Comparison of ENCODE assay signal across 25 mouse cellular contexts in genomic region chr10:96168998-96169397, GRCm38 (mm10). TPM values are rescaled to one million over a fixed set of nuclear protein-coding genes. Genes with fewer than 3 reads are reported as not detected.
DNase-seq lines count a peak whose midpoint lies in the region; ATAC-seq and TF ChIP-seq lines count a peak whose summit lies in the region.
"Had no signal": no experiment of that assay in that cellular context is flagged by ENCODE, and none has a peak within 500 bp of the region (broad histone marks: within the 10 kb centered on the region; RNA-seq: fewer than 3 reads in every experiment).

No protein-coding gene starts in this region.

- H3K9ac ChIP-seq in midbrain, embryonic 11.5 days (ENCODE audit: low read length): no peak overlapping the region
- no peak overlapping the region for H3K9ac ChIP-seq in midbrain, postnatal 0 days (replicated peaks; ENCODE audit: low read length, poor library complexity, severe bottlenecking)

- no peak overlapping the region for H3K4me2 ChIP-seq in midbrain, embryonic 11.5 days
- no peak overlapping the region for H3K4me2 ChIP-seq in midbrain, postnatal 0 days (ENCODE audit: low read depth, low read length, poor library complexity, severe bottlenecking)

- no peaks in the 10 kb centered on the region for H3K36me3 ChIP-seq in heart, embryonic 10.5 days
- H3K36me3 ChIP-seq in midbrain, embryonic 11.5 days (ENCODE audit: control insufficient read depth, insufficient read depth, low read length): no peaks in the 10 kb centered on the region
- H3K36me3 ChIP-seq in midbrain, postnatal 0 days (ENCODE audit: insufficient read depth, low read length): no peaks in the 10 kb centered on the region
- H3K36me3 ChIP-seq: G1E had no signal

- no peak for TF ChIP-seq CTCF in midbrain, postnatal 0 days (IDR thresholded peaks at IDR 0.05)

- H3K27me3 ChIP-seq in heart, embryonic 10.5 days (ENCODE audit: insufficient read depth, poor library complexity, severe bottlenecking): no peaks in the 10 kb centered on the region
- H3K27me3 ChIP-seq in midbrain, embryonic 11.5 days (ENCODE audit: control insufficient read depth, insufficient read depth, low read length): no peaks in the 10 kb centered on the region
- H3K27me3 ChIP-seq in midbrain, postnatal 0 days (ENCODE audit: insufficient read depth, low read length): no peaks in the 10 kb centered on the region
- H3K27me3 ChIP-seq: CH12.LX had no signal

- no peaks in the 10 kb centered on the region for H3K4me1 ChIP-seq in heart, embryonic 10.5 days
- no peaks in the 10 kb centered on the region for H3K4me1 ChIP-seq in midbrain, embryonic 11.5 days (ENCODE audit: control insufficient read depth, insufficient read depth, low read length)
- no peaks in the 10 kb centered on the region for H3K4me1 ChIP-seq in midbrain, postnatal 0 days (ENCODE audit: insufficient read depth, low read length)

- H3K9me3 ChIP-seq in heart, embryonic 10.5 days: no peaks in the 10 kb centered on the region
- H3K9me3 ChIP-seq in midbrain, embryonic 11.5 days (ENCODE audit: control insufficient read depth, low read length): no peaks in the 10 kb centered on the region
- H3K9me3 ChIP-seq in midbrain, postnatal 0 days (ENCODE audit: low read length): no peaks in the 10 kb centered on the region

- peak; percentile 54 for DNase-seq in heart, adult 11 months
- DNase-seq in heart, embryonic 10.5 days (ENCODE audit: low spot score): no peak
- peak; percentile 51 for DNase-seq in midbrain, embryonic 11.5 days (ENCODE audit: low spot score, missing footprints)
- no peak for DNase-seq in midbrain, postnatal 0 days (ENCODE audit: low spot score)
- DNase-seq: adrenal gland, adult 2 months; adrenal gland, adult 8-10 months; adrenal gland, postnatal 10 days; adrenal gland, postnatal 14 days; adrenal gland, postnatal 25 days; adrenal gland, postnatal 36 days; B cell, adult 2 months; cerebellum, adult 11 months; cerebellum, adult 11-12 months; cerebellum, adult 18-20 months had no signal

- 71% methylated on average over 4 of the region's 4 CpGs for WGBS in heart, embryonic 10.5 days
- WGBS in midbrain, embryonic 11.5 days: 89% methylated on average over 4 of the region's 4 CpGs
- WGBS in midbrain, postnatal 0 days: 90% methylated on average over 4 of the region's 4 CpGs

- H3K27ac ChIP-seq in heart, embryonic 10.5 days: no peak overlapping the region
- H3K27ac ChIP-seq in midbrain, embryonic 11.5 days (ENCODE audit: low read depth, low read length): no peak overlapping the region
- no peak overlapping the region for H3K27ac ChIP-seq in midbrain, postnatal 0 days (ENCODE audit: low read depth, low read length)

- H3K4me3 ChIP-seq in heart, embryonic 10.5 days: no peak overlapping the region
- no peak overlapping the region for H3K4me3 ChIP-seq in midbrain, embryonic 11.5 days (ENCODE audit: low read depth, low read length)
- no peak overlapping the region for H3K4me3 ChIP-seq in midbrain, postnatal 0 days (ENCODE audit: low read depth, low read length)

- ATAC-seq in midbrain, embryonic 11.5 days (ENCODE audit: low FRiP score): no peak
- no peak for ATAC-seq in midbrain, postnatal 0 days (ENCODE audit: low FRiP score)
- ATAC-seq: activated CD4-positive, CD25-positive, alpha-beta regulatory T cell, adult 4 months; CD4-positive, CD25-positive, alpha-beta regulatory T cell, adult 4 months; Patski had no signal

RNA-seq across cellular contexts. Expression of gene Gm5426, which starts 32.6 kb away (rescaled TPM):
- polyA plus RNA-seq in heart, embryonic 10.5 days (2016; fragmentation: Nextera tagmentation; extraction: Ambion mirVana): not detected in 2 replicates
- not detected in 2 replicates for polyA plus RNA-seq in midbrain, embryonic 11.5 days (2014; fragmentation: Nextera tagmentation; extraction: Ambion mirVana)
- not detected in 2 replicates for total RNA-seq in midbrain, postnatal 0 days (2014; rRNA removed)
- not detected in 2 replicates for polyA plus RNA-seq in midbrain, postnatal 0 days (2015; fragmentation: Nextera tagmentation; extraction: Ambion mirVana)
- total RNA-seq: adrenal gland, adult 18-20 months; adrenal gland, adult 2 months; adrenal gland, adult 8-10 months; adrenal gland, postnatal 10 days; adrenal gland, postnatal 14 days; adrenal gland, postnatal 25 days; adrenal gland, postnatal 36 days; adrenal gland, postnatal 4 days; CH12.LX; ES-E14; G1E; MEL had no signal
- polyA plus RNA-seq: adrenal gland, adult 2 months; brain, embryonic 14.5 days; C2C12; CD4-positive, CD25-positive, alpha-beta regulatory T cell, adult 4 months; G1E; Patski had no signal

Comparison
In these comparisons a context has a peak if more than half of its experiments do, and no peak if none do; other contexts are left out.
1. DNase-seq: peak in heart, adult 11 months (single experiment) and midbrain, embryonic 11.5 days (single experiment); none in heart, embryonic 10.5 days (single experiment) and midbrain, postnatal 0 days (single experiment).